Mouse (Mus musculus) liver, embryonic 14.5 days (tissue): ENCODE measurements around the gene Elavl1.
A peak's percentile ranks its signal among the peaks of the same experiment; 100 is the strongest.

Source experiments
- CTCF ChIP-seq: IDR thresholded peaks from 2 replicates; pipeline ENCODE4 v1.5.1; 2016; ENCODE audit warnings: antibody characterized with exemption, low read depth, control low read depth
- EP300 ChIP-seq: IDR thresholded peaks from 2 replicates; pipeline ENCODE4 v1.6.1; 2016; ENCODE audit warnings: antibody characterized with exemption, low read depth

GRCm38 (mm10) chr8:4254001-4254400, 71.2 kb downstream of the Elavl1 start:
- TF ChIP-seq CTCF = peak; percentile 48; the same call in 1 of the 2 replicates
- TF ChIP-seq EP300 = no peak
